Mouse (Mus musculus): ENCODE measurements around the gene E2f8.

- TF ChIP-seq CTCF (IDR thresholded peaks at IDR 0.05; ENCODE audit: extremely low read depth, insufficient read length, insufficient replicate concordance, low read depth, low read length) (no peak), POLR2A (IDR thresholded peaks at IDR 0.05; ENCODE audit: low read depth, low read length) (no peak)
Observed at GRCm38 (mm10) chr7:48823621-48824020, 57.8 kb downstream of the E2f8 start.
